Mouse (Mus musculus): Measurements from ENCODE around the gene Trub2. TPM values are rescaled to one million over a fixed set of nuclear protein-coding genes. Genes with fewer than 3 reads are reported as not detected.
"Not testable (repeated sequence)": the region's sequence is repeated elsewhere in the genome, so short reads cannot be mapped to it uniquely, and the experiment has no call there.

Trub2 gene
- total RNA-seq, 2 experiments from 2014 or later = 30.5 to 34.1 TPM

GRCm38 (mm10) chr2:29784290-29784689 lies 4.0 kb downstream of the Trub2 start:
- DNase-seq = no peak
- intact Hi-C loops (cut with DNase I) = no loop called here

- intact Hi-C loops (cut with DNase I); DNase-seq: not testable (repeated sequence)
These were observed 7.0 kb downstream of the Trub2 start for GRCm38 (mm10) chr2:29781256-29781655.

GRCm38 (mm10) chr2:29773323-29773722 lies 15.0 kb downstream of the Trub2 start:
- intact Hi-C loops (cut with DNase I) = no loop called here
- no peak for DNase-seq

- no peak for DNase-seq
- intact Hi-C loops (cut with DNase I) = no loop called here
These were observed 16.5 kb downstream of the Trub2 start for GRCm38 (mm10) chr2:29771611-29772461.

- intact Hi-C loops (cut with DNase I) = no loop called here
- no peak for DNase-seq
These were observed 18.1 kb downstream of the Trub2 start for GRCm38 (mm10) chr2:29770162-29770561.

GRCm38 (mm10) chr2:29768901-29769300 lies 19.4 kb downstream of the Trub2 start:
- intact Hi-C loops (cut with DNase I) = loop anchor here (5.0 kb wide), 1 partner anchor 88 kb away; no protein-coding TSS in a partner anchor
- no peak for DNase-seq

GRCm38 (mm10) chr2:29767976-29768709 lies 20.2 kb downstream of the Trub2 start:
- DNase-seq = no peak
- intact Hi-C loops (cut with DNase I) = loop anchor here (2.0 to 5.0 kb wide), 2 partner anchors 49 to 89 kb away; no protein-coding TSS in a partner anchor

GRCm38 (mm10) chr2:29764831-29765230 lies 23.5 kb downstream of the Trub2 start:
- intact Hi-C loops (cut with DNase I) = loop anchor here (5.0 kb wide), 1 partner anchor 92 kb away; no protein-coding TSS in a partner anchor
- DNase-seq = peak; percentile 66 to 73

- intact Hi-C loops (cut with DNase I) = no loop called here
- DNase-seq = no peak
These were observed 32.6 kb downstream of the Trub2 start for GRCm38 (mm10) chr2:29755693-29756092.

- DNase-seq = no peak
- intact Hi-C loops (cut with DNase I) = no loop called here
These were observed 35.9 kb downstream of the Trub2 start for GRCm38 (mm10) chr2:29752397-29752796.

- DNase-seq = no peak
- intact Hi-C loops (cut with DNase I) = no loop called here
These were observed 36.8 kb downstream of the Trub2 start, which contains the start of gene Gm13420 for GRCm38 (mm10) chr2:29751497-29751896. Gm13420 (minus strand) TSS chr2:29751685.

GRCm38 (mm10) chr2:29748499-29748898 lies 39.8 kb downstream of the Trub2 start:
- intact Hi-C loops (cut with DNase I) = no loop called here
- DNase-seq = no peak

- intact Hi-C loops (cut with DNase I) = no loop called here
- DNase-seq = no peak
These were observed 40.5 kb downstream of the Trub2 start for GRCm38 (mm10) chr2:29747852-29748251.

- DNase-seq = no peak
- intact Hi-C loops (cut with DNase I) = no loop called here
These were observed 41.0 kb downstream of the Trub2 start for GRCm38 (mm10) chr2:29747188-29747782.

GRCm38 (mm10) chr2:29744256-29744655 lies 44.0 kb downstream of the Trub2 start:
- DNase-seq = no peak
- intact Hi-C loops (cut with DNase I) = no loop called here

GRCm38 (mm10) chr2:29741207-29741606 lies 47.1 kb downstream of the Trub2 start:
- DNase-seq = no peak
- intact Hi-C loops (cut with DNase I) = no loop called here

GRCm38 (mm10) chr2:29739368-29739767 lies 48.9 kb downstream of the Trub2 start:
- DNase-seq = no peak
- intact Hi-C loops (cut with DNase I) = no loop called here

- intact Hi-C loops (cut with DNase I) = no loop called here
- no peak for DNase-seq
These were observed 49.5 kb downstream of the Trub2 start for GRCm38 (mm10) chr2:29738799-29739198.

- intact Hi-C loops (cut with DNase I) = no loop called here
- DNase-seq = no peak
These were observed 50.9 kb downstream of the Trub2 start for GRCm38 (mm10) chr2:29737209-29737925.

- intact Hi-C loops (cut with DNase I) = no loop called here
- no peak for DNase-seq
These were observed 52.6 kb downstream of the Trub2 start for GRCm38 (mm10) chr2:29735708-29736107.
